Mouse (Mus musculus) forebrain, postnatal 0 days (tissue): Measurements from ENCODE around the gene Adamtsl3. TPM values are rescaled to one million over a fixed set of nuclear protein-coding genes. Genes with fewer than 3 reads are reported as not detected.

Source experiments
- ATAC-seq: fragments of 200-750 bp; cut with Nextera tagmentation; 2 replicates; pipeline ENCODE4 v1.8.0; 2017; ENCODE audit warnings: mild to moderate bottlenecking, moderate library complexity
- DNase-seq: peaks from one replicate; pipeline ENCODE4 v3.0.0-alpha.2; 2015
- H3K27ac ChIP-seq: fragments of 300-500 bp; sonication (generic); 2 replicates; pipeline ENCODE4 v1.5.1; 2014; ENCODE audit warnings: low read depth, mild to moderate bottlenecking, antibody characterized with exemption, low read length, moderate library complexity, mixed read lengths
- H3K27me3 ChIP-seq: fragments of 300-500 bp; sonication (generic); 2 replicates; pipeline ENCODE4 v1.6.1; 2014; ENCODE audit warnings: mild to moderate bottlenecking, low read length, mixed read lengths; ENCODE audit not compliant: insufficient read depth
- H3K36me3 ChIP-seq: fragments of 300-500 bp; sonication (generic); 2 replicates; pipeline ENCODE4 v1.6.1; 2014; ENCODE audit warnings: mild to moderate bottlenecking, moderate library complexity; ENCODE audit not compliant: insufficient read depth
- H3K4me1 ChIP-seq: fragments of 300-500 bp; sonication (generic); 2 replicates; pipeline ENCODE4 v1.6.1; 2014; ENCODE audit warnings: antibody characterized with exemption; ENCODE audit not compliant: insufficient read depth
- H3K4me2 ChIP-seq: fragments of 300-500 bp; sonication (generic); 2 replicates; pipeline ENCODE4 v1.6.1; 2014; ENCODE audit warnings: low read depth, mild to moderate bottlenecking, moderate library complexity
- H3K4me3 ChIP-seq: fragments of 300-500 bp; sonication (generic); 2 replicates; pipeline ENCODE4 v1.5.1; 2014; ENCODE audit warnings: low read depth, low read length, mixed read lengths
- H3K9ac ChIP-seq: fragments of 300-500 bp; sonication (generic); 2 replicates; pipeline ENCODE4 v1.6.1; 2014; ENCODE audit warnings: mild to moderate bottlenecking
- H3K9me3 ChIP-seq: fragments of 300-500 bp; sonication (generic); 2 replicates; pipeline ENCODE4 v1.6.1; 2016; ENCODE audit warnings: low read length
- CTCF ChIP-seq: sonication (generic); IDR thresholded peaks from 2 replicates; pipeline ENCODE4 v1.5.1; 2016; ENCODE audit warnings: antibody characterized with exemption, control low read depth, low read depth
- WGBS: fragments of 180-500 bp; shearing (Covaris S2); extraction: QIAGEN DNeasy Blood & Tissue Kit; methylation state at CpG from one replicate; pipeline ENCODE4 v1.1.7; 2014; 5-methylcytosine and 5-hydroxymethylcytosine counted together
- polyA plus RNA-seq: library from polyadenylated mRNA; unstranded; fragments of >200 nt; fragmentation: Nextera tagmentation; extraction: Ambion mirVana; gene quantifications from 2 replicates; pipeline ENCODE4 v1.2.1, GENCODE M21; 2015
- total RNA-seq: library from RNA; depleted of rRNA; stranded (reverse); fragments of >200 nt; gene quantifications from 2 replicates; pipeline ENCODE4 v1.2.3, GENCODE M21; 2014; rRNA removed

Gene Adamtsl3
- total RNA-seq: 3.2 and 4.8 TPM in 2 replicates
- 0.36 and 0.61 TPM in 2 replicates for polyA plus RNA-seq

GRCm38 (mm10) chr7:82335211-82336121 lies at the start of gene Adamtsl3:
Gene Adamtsl3, plus strand, starts transcription at chr7:82335694.
- no peaks in the 10 kb centered on the region for H3K36me3 ChIP-seq
- H3K9me3 ChIP-seq: no peaks in the 10 kb centered on the region
- WGBS: under 1% methylated on average over 77 of the region's 95 CpGs
- ATAC-seq: peak; percentile 58
- peaks cover 30% of the 10 kb centered on the region for H3K27me3 ChIP-seq
- H3K27ac ChIP-seq: no peak within 1 kb of the TSS
- peak within 1 kb of the TSS; percentile 46 for H3K9ac ChIP-seq
- H3K4me3 ChIP-seq: peak within 1 kb of the TSS; percentile 53
- peak within 1 kb of the TSS; percentile 85 for H3K4me2 ChIP-seq
- H3K4me1 ChIP-seq: no peaks in the 10 kb centered on the region
- DNase-seq: peak; percentile 55
- TF ChIP-seq CTCF: no peak

GRCm38 (mm10) chr7:82287242-82287641 lies 48.3 kb upstream of the Adamtsl3 start:
- DNase-seq: no peak
- no peaks in the 10 kb centered on the region for H3K4me1 ChIP-seq
- H3K4me3 ChIP-seq: no peak overlapping the region
- TF ChIP-seq CTCF: peak; percentile 43
- 93% methylated on average over 2 of the region's 2 CpGs for WGBS
- ATAC-seq: no peak
- no peak overlapping the region for H3K9ac ChIP-seq
- no peak overlapping the region for H3K27ac ChIP-seq
- H3K9me3 ChIP-seq: no peaks in the 10 kb centered on the region
- H3K27me3 ChIP-seq: no peaks in the 10 kb centered on the region
- H3K36me3 ChIP-seq: no peaks in the 10 kb centered on the region
- H3K4me2 ChIP-seq: no peak overlapping the region

GRCm38 (mm10) chr7:82293441-82293840 lies 42.1 kb upstream of the Adamtsl3 start:
- Histone ChIP-seq H3K27me3 (no peaks in the 10 kb centered on the region), H3K27ac (no peak overlapping the region), H3K9me3 (no peaks in the 10 kb centered on the region), H3K36me3 (no peaks in the 10 kb centered on the region), H3K4me1 (no peaks in the 10 kb centered on the region), H3K4me2 (no peak overlapping the region), H3K4me3 (no peak overlapping the region), H3K9ac (no peak overlapping the region)
- ATAC-seq: no peak
- no peak for TF ChIP-seq CTCF
- 67% methylated on average over 7 of the region's 7 CpGs for whole genome bisulfite sequencing
- no peak for DNase-seq

DNA sequence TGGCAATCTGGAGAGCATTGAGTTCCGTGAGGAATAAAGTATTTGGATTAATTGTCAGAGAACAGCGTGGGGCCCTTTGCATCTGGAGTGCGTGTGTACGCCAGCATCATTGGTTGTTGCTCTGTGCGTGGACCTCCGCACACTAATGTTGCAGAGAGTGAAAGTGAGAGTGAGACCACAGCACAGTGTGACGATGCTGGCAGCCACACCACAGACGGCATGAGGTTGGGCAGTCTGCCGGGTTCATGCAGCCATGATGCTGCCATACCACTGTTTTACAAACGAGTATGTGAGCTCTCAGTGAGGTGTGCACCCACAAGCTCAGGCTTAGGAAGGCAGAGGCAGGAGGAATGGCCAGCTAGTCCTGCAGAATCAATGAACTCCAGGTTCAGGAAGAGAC lies 41.4 kb upstream of the Adamtsl3 start:
- H3K4me2 ChIP-seq: no peak overlapping the region
- H3K36me3 ChIP-seq: no peaks in the 10 kb centered on the region
- no peaks in the 10 kb centered on the region for H3K9me3 ChIP-seq
- no peak for DNase-seq
- H3K27me3 ChIP-seq: no peaks in the 10 kb centered on the region
- TF ChIP-seq CTCF: no peak
- ATAC-seq: peak; percentile 61
- no peak overlapping the region for H3K9ac ChIP-seq
- WGBS: 44% methylated on average over 10 of the region's 10 CpGs
- no peak overlapping the region for H3K27ac ChIP-seq
- no peak overlapping the region for H3K4me3 ChIP-seq
- H3K4me1 ChIP-seq: no peaks in the 10 kb centered on the region

DNA sequence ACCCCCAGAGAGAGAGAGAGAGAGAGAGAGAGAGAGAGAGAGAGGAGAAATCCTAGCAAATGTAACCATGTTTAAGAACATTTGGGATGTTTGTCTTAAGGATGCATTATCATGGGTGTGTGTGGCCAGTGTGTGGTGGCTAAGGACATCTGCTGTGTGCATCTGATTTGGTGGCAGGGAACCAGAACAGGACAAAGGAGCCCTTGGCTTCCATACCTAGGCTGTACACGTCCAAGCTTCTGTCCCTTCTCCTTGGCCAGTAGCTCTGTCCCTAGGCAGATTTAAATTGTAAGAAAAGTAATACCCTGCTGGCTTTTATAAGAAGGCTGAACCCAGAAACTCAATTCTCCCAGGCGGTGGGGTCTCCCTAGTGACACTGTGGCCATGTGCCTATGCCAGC lies 40.9 kb upstream of the Adamtsl3 start:
- 56% methylated on average over 2 of the region's 2 CpGs for WGBS

DNA sequence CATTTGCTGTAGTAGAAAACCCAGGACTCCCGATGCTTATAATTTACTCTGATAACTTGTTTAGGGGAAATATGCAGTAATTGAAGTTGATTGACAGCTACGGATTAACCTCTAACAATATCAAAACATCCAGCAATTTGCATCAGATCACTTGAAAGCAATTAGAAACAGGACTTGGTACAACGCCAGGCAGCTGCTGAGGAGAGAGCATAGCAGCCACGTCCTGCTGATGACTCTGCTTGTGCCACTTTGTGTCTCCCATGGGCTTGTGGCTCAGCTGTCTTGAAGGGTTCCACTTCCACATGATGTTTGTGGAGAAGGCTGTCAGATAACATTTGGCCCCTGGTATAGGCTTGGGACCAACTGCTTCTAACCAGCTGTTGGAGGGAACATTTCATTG lies 27.1 kb upstream of the Adamtsl3 start:
- WGBS: 22% methylated on average over 4 of the region's 4 CpGs
- peak; percentile 45 for ATAC-seq
- no peak for TF ChIP-seq CTCF
- Histone ChIP-seq H3K4me3 (no peak overlapping the region), H3K27me3 (no peaks in the 10 kb centered on the region), H3K27ac (no peak overlapping the region), H3K9ac (no peak overlapping the region), H3K36me3 (0 out of 2 replicates have a peak, but pooled peaks cover 5% of the 10 kb centered on the region), H3K4me1 (no peaks in the 10 kb centered on the region), H3K9me3 (no peaks in the 10 kb centered on the region), H3K4me2 (no peak overlapping the region)
- peak; percentile 21 for DNase-seq

More for the DNA sequence above, 40.9 kb upstream of the Adamtsl3 start:
- TF ChIP-seq CTCF: no peak
- no peak overlapping the region for H3K4me2 ChIP-seq
- H3K27me3 ChIP-seq: no peaks in the 10 kb centered on the region
- no peak overlapping the region for H3K9ac ChIP-seq
- no peaks in the 10 kb centered on the region for H3K4me1 ChIP-seq
- DNase-seq: no peak
- H3K27ac ChIP-seq: no peak overlapping the region
- H3K36me3 ChIP-seq: no peaks in the 10 kb centered on the region
- no peaks in the 10 kb centered on the region for H3K9me3 ChIP-seq
- H3K4me3 ChIP-seq: no peak overlapping the region
- no peak for ATAC-seq

GRCm38 (mm10) chr7:82318515-82318914 lies 17.0 kb upstream of the Adamtsl3 start:
- H3K9me3 ChIP-seq: no peaks in the 10 kb centered on the region
- no peak overlapping the region for H3K4me3 ChIP-seq
- 87% methylated on average over 12 of the region's 12 CpGs for WGBS
- TF ChIP-seq CTCF: no peak
- no peak overlapping the region for H3K4me2 ChIP-seq
- no peaks in the 10 kb centered on the region for H3K27me3 ChIP-seq
- no peaks in the 10 kb centered on the region for H3K36me3 ChIP-seq
- ATAC-seq (no peak), DNase-seq (no peak)
- no peak overlapping the region for H3K27ac ChIP-seq
- H3K4me1 ChIP-seq: no peaks in the 10 kb centered on the region
- H3K9ac ChIP-seq: no peak overlapping the region
